ENCODE assay signal across 10 mouse cellular contexts in genomic region chr16:77252349-77252748, GRCm38 (mm10).
A peak's percentile ranks its signal among the peaks of the same experiment; 100 is the strongest.
DNase-seq lines count a peak whose midpoint lies in the region; ATAC-seq and TF ChIP-seq lines count a peak whose summit lies in the region.
"Had no signal": no experiment of that assay in that cellular context is flagged by ENCODE, and none has a peak within 500 bp of the region (broad histone marks: within the 10 kb centered on the region; RNA-seq: fewer than 3 reads in every experiment).

No protein-coding gene starts in this region.

- TF ChIP-seq RAD21 in CH12.LX (IDR thresholded peaks at IDR 0.05; ENCODE audit: low read depth, low read length) = no peak; the same call in none of the 2 replicates

- no peak overlapping the region for H3K4me2 ChIP-seq in forebrain, postnatal 0 days (ENCODE audit: low read depth)
- H3K4me2 ChIP-seq in forebrain, embryonic 15.5 days (replicated peaks) = no peak overlapping the region
- H3K4me2 ChIP-seq in CH12.LX (ENCODE audit: insufficient read depth, low read depth, poor library complexity, severe bottlenecking) = no peak overlapping the region

- H3K9me3 ChIP-seq in forebrain, postnatal 0 days (ENCODE audit: low read length) = no peaks in the 10 kb centered on the region
- H3K9me3 ChIP-seq in forebrain, embryonic 15.5 days = no peaks in the 10 kb centered on the region
- H3K9me3 ChIP-seq in CH12.LX (replicated peaks; ENCODE audit: low read length) = peaks cover 29% of the 10 kb centered on the region

- no peak overlapping the region for H3K27ac ChIP-seq in forebrain, postnatal 0 days (ENCODE audit: low read depth, low read length)
- no peak overlapping the region for H3K27ac ChIP-seq in forebrain, embryonic 15.5 days (replicated peaks)
- H3K27ac ChIP-seq in layer of hippocampus, adult 2 months = peak overlapping the region; percentile 41; the same call in 1 of the 2 replicates
- no peak overlapping the region for H3K27ac ChIP-seq in CH12.LX (ENCODE audit: insufficient read depth, low read depth)

- dilution Hi-C loops in CH12.LX (cut with MboI; ENCODE audit: extremely low pct_ligation_motif_present, extremely low pct_unique_long_range_greater_than_20kb, low sequenced_read_pairs) = no loop called here

- in situ Hi-C loops in CH12.LX (cut with MboI; ENCODE audit: low pct_ligation_motif_present, low pct_unique_long_range_greater_than_20kb, low sequenced_read_pairs) = no loop called here

- no peaks in the 10 kb centered on the region for H3K4me1 ChIP-seq in forebrain, postnatal 0 days (ENCODE audit: insufficient read depth)
- no peaks in the 10 kb centered on the region for H3K4me1 ChIP-seq in forebrain, embryonic 15.5 days
- no peaks in the 10 kb centered on the region for H3K4me1 ChIP-seq in CH12.LX (ENCODE audit: control insufficient read depth in 1 of 2, insufficient read depth in 2 of 2)

- no peaks in the 10 kb centered on the region for H3K27me3 ChIP-seq in forebrain, postnatal 0 days (ENCODE audit: insufficient read depth, low read length)
- H3K27me3 ChIP-seq in forebrain, embryonic 15.5 days = no peaks in the 10 kb centered on the region
- H3K27me3 ChIP-seq in CH12.LX (replicated peaks) = no peaks in the 10 kb centered on the region

- H3K4me3 ChIP-seq in forebrain, postnatal 0 days (ENCODE audit: low read depth, low read length) = no peak overlapping the region
- H3K4me3 ChIP-seq in forebrain, embryonic 15.5 days = no peak overlapping the region
- H3K4me3 ChIP-seq in layer of hippocampus, adult 2 months = no peak overlapping the region
- H3K4me3 ChIP-seq in CH12.LX (replicated peaks in 1 of 3; ENCODE audit: low read depth in 2 of 3, low read length in 2 of 3, poor library complexity in 1 of 3) = no peak overlapping the region

- DNase-seq in forebrain, postnatal 0 days = peak; percentile 54
- no peak for DNase-seq in layer of hippocampus, adult 2 months (ENCODE audit: low spot score in 2 of 2)
- no peak for DNase-seq in layer of hippocampus, adult 9-11 months
- DNase-seq in CH12.LX (ENCODE audit: extremely low read depth) = no peak
- peak; percentile 51 for DNase-seq in brain, adult 2 months (ENCODE audit: low read depth, low spot score)
- no peak for DNase-seq in right cerebral cortex, adult 18-20 months
- no peak for DNase-seq in T-cell, adult 2 months (ENCODE audit: low spot score)
- DNase-seq: heart, postnatal 36 days; kidney, adult 8-10 months had no signal

- H3K36me3 ChIP-seq in forebrain, postnatal 0 days (ENCODE audit: insufficient read depth) = no peaks in the 10 kb centered on the region
- peaks cover 8% of the 10 kb centered on the region; the same call in 1 of the 2 replicates for H3K36me3 ChIP-seq in forebrain, embryonic 15.5 days
- H3K36me3 ChIP-seq in CH12.LX (replicated peaks in 1 of 2; ENCODE audit: control insufficient read depth in 1 of 2, insufficient read depth in 1 of 2, low read length in 1 of 2) = no peaks in the 10 kb centered on the region

- no peak for TF ChIP-seq EP300 in CH12.LX (IDR thresholded peaks at IDR 0.05; ENCODE audit: low read length)

- TF ChIP-seq POLR2A in CH12.LX (IDR thresholded peaks at IDR 0.05; ENCODE audit: low read depth, low read length) = no peak

- peak; percentile 34; the same call in 1 of the 2 replicates for ATAC-seq in forebrain, postnatal 0 days
- no peak for ATAC-seq in forebrain, embryonic 15.5 days (replicated peaks)

- peak; percentile 56 for TF ChIP-seq CTCF in forebrain, postnatal 0 days (IDR thresholded peaks at IDR 0.05; ENCODE audit: low read depth)
- peak; percentile 83 for TF ChIP-seq CTCF in layer of hippocampus, adult 2 months (conservative IDR thresholded peaks at IDR 0.05)
- TF ChIP-seq CTCF in CH12.LX (conservative IDR thresholded peaks at IDR 0.05 in 1 of 2, IDR thresholded peaks at IDR 0.05 in 1 of 2; ENCODE audit: low read depth in 2 of 2, low read length in 2 of 2) = peak in 1 of 2 experiments; percentile 18; a peak in 2 of 4 replicates

- WGBS in forebrain, postnatal 0 days = 18% methylated on average over 3 of the region's 3 CpGs
- 20% methylated on average over 3 of the region's 3 CpGs for WGBS in forebrain, embryonic 15.5 days

- H3K9ac ChIP-seq in forebrain, postnatal 0 days = no peak overlapping the region
- no peak overlapping the region for H3K9ac ChIP-seq in forebrain, embryonic 15.5 days (replicated peaks)
- H3K9ac ChIP-seq in CH12.LX (ENCODE audit: insufficient read depth, low read depth) = no peak overlapping the region

- no peaks in the 10 kb centered on the region for H3K79me2 ChIP-seq in CH12.LX (replicated peaks; ENCODE audit: control insufficient read depth, extremely low read depth, insufficient read depth, poor library complexity, severe bottlenecking)

TF ChIP-seq in CH12.LX, 34 proteins besides CTCF, POLR2A, EP300 and RAD21:
- 0 out of 2 replicates have a peak, but pooled peaks have one; percentile 6 for TF ChIP-seq SMC3 (IDR thresholded peaks at IDR 0.05; ENCODE audit: low read depth, low read length)
- no peak for TF ChIP-seq KAT2A (IDR thresholded peaks at IDR 0.05; ENCODE audit: insufficient replicate concordance, low read length)

Comparison
In these comparisons a context has a peak if more than half of its experiments do, and no peak if none do; other contexts are left out.
1. DNase-seq: peak in forebrain, postnatal 0 days (single experiment) and brain, adult 2 months (single experiment); none in layer of hippocampus, adult 2 months (0 of 2), layer of hippocampus, adult 9-11 months (single experiment), CH12.LX (single experiment), right cerebral cortex, adult 18-20 months (single experiment) and T-cell, adult 2 months (single experiment).